Mouse (Mus musculus) hindbrain, embryonic 10.5 days (tissue): ENCODE measurements around the gene Cnst. TPM values are rescaled to one million over a fixed set of nuclear protein-coding genes. Genes with fewer than 3 reads are reported as not detected.
A peak's percentile ranks its signal among the peaks of the same experiment; 100 is the strongest.

Experiments used
- DNase-seq: peaks from one replicate; pipeline ENCODE4 v3.0.0-alpha.2; 2017; ENCODE audit warnings: low spot score
- H3K27ac ChIP-seq: fragments of 300-500 bp; sonication (generic); 2 replicates; pipeline ENCODE4 v1.5.1; 2016; ENCODE audit warnings: mild to moderate bottlenecking, moderate library complexity
- H3K27me3 ChIP-seq: fragments of 300-500 bp; sonication (generic); 2 replicates; pipeline ENCODE4 v1.6.1; 2016; ENCODE audit warnings: mild to moderate bottlenecking; ENCODE audit not compliant: poor library complexity, insufficient read depth, severe bottlenecking
- H3K36me3 ChIP-seq: fragments of 300-500 bp; sonication (generic); 2 replicates; pipeline ENCODE4 v1.6.1; 2016; ENCODE audit warnings: mild to moderate bottlenecking, moderate library complexity
- H3K4me1 ChIP-seq: fragments of 300-500 bp; sonication (generic); replicated peaks from 2 replicates; pipeline ENCODE4 v1.6.1; 2016; ENCODE audit warnings: mild to moderate bottlenecking
- H3K4me3 ChIP-seq: fragments of 300-500 bp; sonication (generic); 2 replicates; pipeline ENCODE4 v1.5.1; 2016; ENCODE audit warnings: mild to moderate bottlenecking, moderate library complexity
- H3K9me3 ChIP-seq: fragments of 300-500 bp; sonication (generic); 2 replicates; pipeline ENCODE4 v1.6.1; 2016; ENCODE audit warnings: mild to moderate bottlenecking, moderate library complexity
- WGBS: fragments of 180-500 bp; shearing (Covaris S2); methylation state at CpG from one replicate; pipeline ENCODE4 v1.1.7; 2016; 5-methylcytosine and 5-hydroxymethylcytosine counted together
- polyA plus RNA-seq: library from polyadenylated mRNA; unstranded; fragments of >200 nt; fragmentation: Nextera tagmentation; extraction: Ambion mirVana; gene quantifications from 2 replicates; pipeline ENCODE4 v1.2.1, GENCODE M21; 2016

Gene Cnst
- polyA plus RNA-seq, 1 experiment from 2014 or later: 21.4 TPM

DNA sequence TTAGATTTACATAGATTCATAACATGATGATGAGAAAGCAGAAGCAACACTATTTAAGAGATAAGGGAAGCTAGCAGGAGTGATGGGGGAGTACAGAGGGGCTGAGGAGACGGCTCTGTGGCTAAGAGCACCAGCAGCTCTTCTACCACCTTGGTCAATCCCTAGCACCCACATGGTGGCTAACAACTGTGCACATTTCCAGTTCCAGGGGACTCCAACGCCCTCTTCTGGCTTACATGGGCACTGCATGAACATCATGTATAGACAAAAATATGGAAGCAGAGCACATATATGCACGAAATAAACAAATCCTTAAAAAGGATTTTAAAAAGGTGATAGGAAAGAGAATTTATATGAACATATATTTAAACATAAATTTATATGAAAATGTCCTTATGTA lies 4.7 kb upstream of the Cnst start:
- H3K36me3 ChIP-seq: peaks cover 28% of the 10 kb centered on the region
- H3K4me3 ChIP-seq: no peak overlapping the region
- WGBS: 61% methylated on average over 3 of the region's 3 CpGs
- H3K27me3 ChIP-seq: no peaks in the 10 kb centered on the region
- DNase-seq: no peak
- H3K9me3 ChIP-seq: no peaks in the 10 kb centered on the region
- peaks cover 16% of the 10 kb centered on the region for H3K4me1 ChIP-seq
- no peak overlapping the region for H3K27ac ChIP-seq

DNA sequence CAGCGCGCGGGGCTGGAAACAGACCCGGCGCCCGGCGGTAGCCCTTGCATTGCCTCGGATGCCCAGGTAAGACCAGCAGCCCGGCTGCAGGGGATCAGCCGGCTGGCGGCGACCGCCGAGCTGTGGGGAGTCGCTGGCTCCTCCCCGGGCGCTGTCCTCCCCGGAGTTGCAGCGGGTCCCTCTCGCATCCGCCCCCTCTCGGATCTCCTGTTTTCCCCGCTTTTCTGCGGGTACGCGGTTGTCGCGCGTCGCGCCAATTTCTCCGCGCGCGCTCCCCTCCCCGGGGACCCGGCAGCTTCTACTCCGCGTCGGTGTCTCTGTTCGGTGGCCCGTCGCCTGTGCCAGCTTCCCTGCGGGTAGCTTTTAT lies 364 bp downstream of the Cnst start:
- under 1% methylated on average over 44 of the region's 44 CpGs for WGBS
- DNase-seq: no peak
- peak overlapping the region; percentile 85 for H3K4me3 ChIP-seq

DNA sequence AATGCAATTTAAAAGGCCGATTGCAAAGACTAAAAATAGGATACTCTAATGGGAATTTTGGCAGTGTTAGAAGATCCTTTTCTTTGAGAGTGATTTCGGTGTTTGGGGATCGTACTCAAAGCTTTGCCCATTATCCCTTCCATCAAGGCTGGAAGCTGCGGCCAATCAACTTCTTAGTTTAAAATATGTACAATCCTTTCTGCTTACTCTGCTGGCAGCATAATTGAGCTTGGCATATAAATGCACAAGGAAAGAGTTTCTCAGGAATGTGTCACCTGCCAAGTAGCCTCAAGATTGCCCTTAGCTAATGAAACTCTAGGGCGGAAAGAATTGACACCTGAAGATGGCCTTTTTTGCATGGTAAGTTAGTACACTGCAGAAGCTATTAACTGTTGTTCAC lies 1.0 kb downstream of the Cnst start:
- Histone ChIP-seq H3K27ac (peak overlapping the region; percentile 94), H3K9me3 (no peaks in the 10 kb centered on the region), H3K27me3 (no peaks in the 10 kb centered on the region), H3K36me3 (no peaks in the 10 kb centered on the region), H3K4me1 (peaks cover 31% of the 10 kb centered on the region), H3K4me3 (peak overlapping the region; percentile 85)
- 23% methylated on average over 5 of the region's 5 CpGs for WGBS
- no peak for DNase-seq

More for the DNA sequence above, 364 bp downstream of the Cnst start:
- Histone ChIP-seq H3K4me1 (peaks cover 31% of the 10 kb centered on the region), H3K27ac (peak overlapping the region; percentile 94), H3K36me3 (no peaks in the 10 kb centered on the region), H3K27me3 (no peaks in the 10 kb centered on the region), H3K9me3 (no peaks in the 10 kb centered on the region)

DNA sequence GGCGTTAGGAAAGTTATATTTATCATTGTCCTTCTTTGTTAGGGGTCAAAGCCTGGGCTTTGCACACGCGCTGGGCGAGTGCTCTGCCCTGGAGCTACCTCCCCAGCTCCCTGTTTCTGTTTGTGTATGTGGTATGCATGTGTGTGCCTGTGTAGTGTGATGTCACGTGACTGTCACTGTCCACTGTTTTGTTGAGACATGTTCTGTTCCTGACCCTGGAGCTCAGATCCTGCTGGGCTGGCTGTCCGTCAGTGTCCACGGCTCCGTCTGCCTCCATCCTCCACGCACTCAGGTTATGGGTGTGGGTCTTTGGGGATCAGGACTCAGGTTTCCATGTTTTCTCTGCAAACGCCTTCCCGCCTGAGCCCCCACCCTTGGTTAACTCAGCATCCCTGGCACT lies 2.0 kb downstream of the Cnst start:
- 72% methylated on average over 11 of the region's 11 CpGs for WGBS
- Histone ChIP-seq H3K9me3 (no peaks in the 10 kb centered on the region), H3K36me3 (no peaks in the 10 kb centered on the region), H3K4me1 (peaks cover 36% of the 10 kb centered on the region), H3K27me3 (no peaks in the 10 kb centered on the region), H3K27ac (no peak overlapping the region), H3K4me3 (peak overlapping the region; percentile 85; the same call in 1 of the 2 replicates)
- no peak for DNase-seq

DNA sequence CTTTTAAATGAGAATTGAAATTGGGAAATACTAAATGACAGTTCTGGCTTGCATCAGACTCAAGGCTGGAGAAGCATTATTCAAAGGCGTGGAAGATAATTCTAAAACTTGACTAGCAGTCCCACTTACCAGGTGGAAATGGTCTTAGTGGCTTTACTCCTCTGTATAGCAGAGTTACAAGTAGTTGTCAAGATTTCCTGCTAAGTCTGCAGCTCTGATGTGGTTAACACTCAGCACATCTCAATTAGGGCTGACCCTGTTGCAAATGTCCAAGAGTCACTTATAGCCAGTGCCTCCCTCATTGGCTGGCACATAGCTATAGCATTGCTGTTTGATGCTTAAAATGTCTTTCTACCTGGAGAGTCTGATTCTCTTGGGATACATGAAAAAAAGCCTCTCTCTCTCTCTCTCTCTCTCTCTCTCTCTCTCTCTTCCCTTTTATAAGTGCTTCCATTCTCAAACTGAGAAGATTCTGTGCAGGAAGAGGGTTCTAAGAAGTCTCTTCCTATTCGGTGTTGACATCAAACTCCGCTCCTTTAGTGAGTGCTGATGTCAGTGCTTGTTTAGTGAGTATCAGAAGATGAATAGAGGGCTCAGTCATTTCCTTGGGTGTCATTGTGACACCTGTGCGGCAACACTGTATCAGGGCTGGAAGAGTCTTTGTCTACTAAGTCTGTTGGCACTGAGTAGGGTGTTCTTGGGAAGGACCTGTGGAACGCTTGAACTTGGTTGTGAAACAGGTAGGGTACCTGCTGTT lies 3.0 kb downstream of the Cnst start:
- Histone ChIP-seq H3K4me3 (no peak overlapping the region), H3K27me3 (no peaks in the 10 kb centered on the region), H3K9me3 (no peaks in the 10 kb centered on the region), H3K36me3 (no peaks in the 10 kb centered on the region), H3K4me1 (peaks cover 34% of the 10 kb centered on the region), H3K27ac (no peak overlapping the region)
- no peak for DNase-seq
- WGBS: 91% methylated on average over 5 of the region's 5 CpGs

DNA sequence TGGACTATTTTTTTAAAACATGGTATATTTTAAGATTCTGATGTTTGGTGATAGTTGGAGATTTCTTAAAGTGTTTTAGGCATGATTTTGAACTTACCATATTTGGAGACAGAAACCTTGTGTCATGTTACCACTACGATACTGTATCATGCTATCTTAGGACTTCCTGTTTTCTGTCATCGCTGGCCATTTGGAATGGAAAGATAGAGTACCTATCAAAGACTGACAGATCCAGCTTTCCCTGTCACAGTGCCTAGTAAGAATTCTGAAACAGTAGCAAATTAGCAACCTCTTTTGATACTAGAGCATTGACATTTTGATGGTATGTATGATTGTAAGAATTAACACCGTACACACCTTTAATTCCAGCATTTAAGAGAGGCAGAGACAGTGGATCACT lies 5.2 kb downstream of the Cnst start:
- H3K27me3 ChIP-seq: no peaks in the 10 kb centered on the region
- H3K9me3 ChIP-seq: no peaks in the 10 kb centered on the region
- H3K4me1 ChIP-seq: peaks cover 20% of the 10 kb centered on the region
- DNase-seq: no peak
- no peak overlapping the region for H3K27ac ChIP-seq
- H3K4me3 ChIP-seq: no peak overlapping the region
- WGBS: 92% methylated on average over 3 of the region's 3 CpGs
- no peaks in the 10 kb centered on the region for H3K36me3 ChIP-seq

DNA sequence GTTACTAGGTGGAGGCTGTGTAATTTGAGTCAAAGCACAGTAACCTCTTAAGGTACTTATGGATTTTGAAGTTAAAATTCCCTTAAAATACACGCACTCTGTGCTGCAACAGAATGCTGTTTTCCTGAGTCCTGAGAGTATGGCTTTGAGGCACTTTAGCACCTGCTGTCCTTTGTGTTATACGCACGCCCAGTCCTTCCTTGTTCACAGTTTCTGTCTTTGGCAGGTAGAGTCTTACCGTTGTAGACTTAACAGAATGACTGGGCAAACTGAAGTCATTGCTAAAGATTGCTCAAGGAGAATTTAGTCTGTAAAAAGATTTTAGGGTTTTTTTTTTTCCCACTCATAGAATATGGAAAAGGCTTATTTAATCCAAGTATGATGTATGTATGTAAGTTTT lies 5.8 kb downstream of the Cnst start:
- H3K27me3 ChIP-seq: no peaks in the 10 kb centered on the region
- no peak overlapping the region for H3K4me3 ChIP-seq
- DNase-seq: no peak
- no peaks in the 10 kb centered on the region for H3K9me3 ChIP-seq
- H3K27ac ChIP-seq: no peak overlapping the region
- 90% methylated on average over 4 of the region's 4 CpGs for WGBS
- H3K4me1 ChIP-seq: peaks cover 20% of the 10 kb centered on the region
- no peaks in the 10 kb centered on the region for H3K36me3 ChIP-seq

DNA sequence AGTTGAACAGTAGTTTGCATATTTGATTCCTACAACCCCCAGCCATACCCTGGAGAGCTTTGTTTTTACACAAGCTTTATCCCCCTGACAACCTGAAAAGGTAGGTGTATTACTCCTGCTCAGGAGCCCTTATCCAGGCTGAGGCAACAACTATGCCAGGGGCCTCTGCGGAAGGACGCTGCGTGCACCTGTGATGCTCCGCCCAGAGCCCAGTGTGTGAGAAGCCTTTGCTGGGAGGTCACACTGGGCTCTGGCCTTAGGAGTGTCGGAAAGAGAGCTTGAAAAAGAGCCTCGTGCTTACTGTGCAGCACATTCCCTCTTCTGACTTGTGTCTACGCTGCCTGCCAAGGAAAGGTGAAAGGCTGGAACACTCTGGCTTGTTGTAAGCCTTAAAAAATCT lies 6.6 kb downstream of the Cnst start:
- no peak for DNase-seq
- Histone ChIP-seq H3K9me3 (no peaks in the 10 kb centered on the region), H3K36me3 (no peaks in the 10 kb centered on the region), H3K4me1 (peaks cover 12% of the 10 kb centered on the region), H3K27me3 (no peaks in the 10 kb centered on the region), H3K27ac (no peak overlapping the region), H3K4me3 (no peak overlapping the region)
- WGBS: 47% methylated on average over 7 of the region's 7 CpGs

DNA sequence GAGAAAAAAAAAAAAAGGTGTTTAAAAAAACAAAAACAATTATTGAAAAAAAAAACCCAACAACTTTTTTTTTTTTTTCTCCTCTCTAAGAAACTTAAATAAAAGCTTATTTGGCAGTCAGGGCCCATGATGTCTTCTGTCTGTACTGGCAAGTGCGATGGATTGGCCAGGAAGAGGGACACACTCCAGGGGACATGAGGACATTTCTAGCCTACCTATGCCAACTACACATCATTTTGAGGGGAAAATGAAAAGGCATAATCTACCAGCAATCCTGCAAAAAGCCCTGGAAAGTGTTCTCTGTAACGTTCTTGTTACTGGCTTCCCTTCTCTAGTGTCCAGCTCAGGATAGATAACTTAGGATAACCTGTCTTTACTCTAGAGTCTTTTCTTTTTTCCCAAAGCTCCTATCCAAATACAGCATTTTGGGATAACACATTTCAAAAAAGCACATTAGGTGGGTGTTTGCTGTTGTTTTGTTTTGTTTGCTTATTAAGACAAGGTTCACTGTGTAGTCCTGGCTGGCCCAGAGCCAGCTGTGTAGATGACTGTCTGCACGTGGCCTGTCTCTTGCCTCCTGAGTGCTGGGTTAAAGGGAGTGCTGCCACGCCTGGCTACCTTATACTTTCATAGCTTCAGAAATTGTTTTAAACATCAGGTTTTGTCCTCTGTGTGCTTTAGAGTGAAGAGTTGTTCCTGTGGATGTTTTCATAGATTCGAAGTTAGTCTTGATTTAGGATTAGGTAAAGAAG lies 7.2 kb downstream of the Cnst start:
- H3K36me3 ChIP-seq: no peaks in the 10 kb centered on the region
- no peaks in the 10 kb centered on the region for H3K27me3 ChIP-seq
- H3K9me3 ChIP-seq: no peaks in the 10 kb centered on the region
- no peak overlapping the region for H3K27ac ChIP-seq
- H3K4me1 ChIP-seq: peaks cover 6% of the 10 kb centered on the region
- no peak overlapping the region for H3K4me3 ChIP-seq
- 84% methylated on average over 5 of the region's 5 CpGs for WGBS
- no peak for DNase-seq

DNA sequence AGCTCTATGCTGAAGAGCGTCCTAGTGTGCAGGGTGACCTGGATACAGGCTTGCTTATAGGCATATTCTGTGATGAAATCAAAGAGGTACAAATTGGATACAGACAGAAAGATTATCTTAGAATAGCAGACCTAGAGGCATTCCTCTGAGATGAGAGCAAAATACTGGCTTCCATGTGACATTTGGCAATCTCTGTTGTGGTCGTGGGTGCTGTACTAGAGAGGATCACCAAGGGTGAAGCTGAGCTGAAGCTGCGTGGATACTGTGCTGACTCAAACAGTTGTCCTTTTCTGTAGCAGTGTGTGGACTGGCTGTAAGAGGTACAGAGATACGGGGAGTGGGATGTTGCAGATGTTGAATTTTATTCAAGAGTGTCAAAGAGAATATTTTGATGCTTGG lies 7.8 kb downstream of the Cnst start:
- no peak overlapping the region for H3K27ac ChIP-seq
- H3K9me3 ChIP-seq: no peaks in the 10 kb centered on the region
- 86% methylated on average over 4 of the region's 4 CpGs for WGBS
- 0 out of 2 replicates have a peak, but pooled peaks cover 5% of the 10 kb centered on the region for H3K4me1 ChIP-seq
- no peak overlapping the region for H3K4me3 ChIP-seq
- H3K27me3 ChIP-seq: no peaks in the 10 kb centered on the region
- no peaks in the 10 kb centered on the region for H3K36me3 ChIP-seq
- DNase-seq: no peak

DNA sequence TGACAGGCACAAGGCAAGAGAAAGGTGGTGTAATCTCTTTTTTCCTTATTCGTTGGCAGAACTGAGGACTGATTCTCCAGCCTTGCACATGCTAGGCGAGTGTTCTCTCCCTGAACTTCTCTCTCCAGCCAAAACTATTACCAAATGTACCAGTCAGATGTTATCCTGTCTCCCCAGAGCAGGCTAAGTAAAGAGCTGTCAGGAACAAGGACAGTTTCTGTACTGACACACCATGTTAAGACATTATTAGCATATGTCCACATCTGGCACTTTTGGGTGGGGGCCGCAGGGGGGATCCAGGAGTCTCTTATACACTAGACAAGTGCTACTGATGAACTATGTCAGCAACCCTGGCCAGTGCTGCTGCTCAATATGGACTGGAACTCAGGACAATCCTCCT lies 10.8 kb downstream of the Cnst start:
- H3K36me3 ChIP-seq: no peaks in the 10 kb centered on the region
- H3K27me3 ChIP-seq: no peaks in the 10 kb centered on the region
- H3K4me1 ChIP-seq: 0 out of 2 replicates have a peak, but pooled peaks cover 5% of the 10 kb centered on the region
- H3K4me3 ChIP-seq: no peak overlapping the region
- no peak for DNase-seq
- H3K9me3 ChIP-seq: no peaks in the 10 kb centered on the region
- 89% methylated on average over 3 of the region's 3 CpGs for WGBS
- H3K27ac ChIP-seq: no peak overlapping the region

DNA sequence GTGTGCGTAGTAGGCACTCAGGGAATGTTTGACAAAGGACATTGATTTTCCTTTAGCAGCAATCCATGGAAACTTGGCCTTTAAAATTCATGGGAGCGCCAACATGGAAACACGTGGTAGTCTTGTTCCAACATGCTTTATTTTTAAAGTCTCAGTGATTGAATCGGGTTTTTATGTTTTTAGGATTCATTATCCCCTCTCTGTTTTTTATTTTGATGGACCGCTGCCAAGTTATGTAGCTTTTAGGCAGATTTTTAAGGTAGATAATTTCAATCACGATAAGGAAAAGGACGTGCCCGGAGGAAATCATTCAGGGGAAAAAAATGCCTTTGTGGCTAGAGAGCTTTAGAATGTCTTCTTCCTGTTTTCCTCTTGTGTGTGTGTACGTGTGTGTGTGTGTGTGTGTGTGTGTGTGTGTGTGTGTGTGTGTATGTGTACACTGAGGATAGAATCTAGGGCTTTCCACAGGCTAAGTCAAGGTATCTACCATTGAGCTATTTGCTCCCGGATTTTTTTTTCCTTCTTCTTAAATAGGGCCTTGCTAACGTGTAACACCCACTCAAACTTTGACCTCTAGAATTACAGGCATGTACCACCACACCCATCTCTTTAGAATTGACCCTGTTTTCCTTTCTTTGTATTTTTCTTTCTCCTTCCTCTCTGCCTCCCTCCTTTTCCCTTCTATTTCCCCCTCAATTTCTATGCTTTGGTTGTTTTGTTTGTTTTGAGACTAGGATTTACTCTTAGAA lies 13.4 kb downstream of the Cnst start:
- WGBS: 82% methylated on average over 11 of the region's 11 CpGs
- no peaks in the 10 kb centered on the region for H3K9me3 ChIP-seq
- no peaks in the 10 kb centered on the region for H3K36me3 ChIP-seq
- H3K4me3 ChIP-seq: no peak overlapping the region
- H3K27me3 ChIP-seq: no peaks in the 10 kb centered on the region
- DNase-seq: no peak
- H3K4me1 ChIP-seq: peaks cover 11% of the 10 kb centered on the region
- H3K27ac ChIP-seq: no peak overlapping the region
